Mouse (Mus musculus): ENCODE results near the gene Lgi4. TPM values are rescaled to one million over a fixed set of nuclear protein-coding genes. Genes with fewer than 3 reads are reported as not detected.

Gene Lgi4
- polyA plus RNA-seq (2014; fragmentation: Nextera tagmentation; extraction: Ambion mirVana), result 0.78 and 1.7 TPM in 2 replicates

- no peaks in the 10 kb centered on the region for H3K27me3 ChIP-seq (ENCODE audit: control insufficient read depth, insufficient read depth, low read length)
- no peak within 1 kb of the TSS for H3K9ac ChIP-seq (replicated peaks; ENCODE audit: low read depth, low read length)
- 0 out of 2 replicates have a peak within 1 kb of the TSS, but pooled peaks have one; percentile 5 for H3K4me2 ChIP-seq (replicated peaks; ENCODE audit: low read depth, low read length)
- WGBS, result 5% methylated on average over 2 of the region's 2 CpGs
- H3K27ac ChIP-seq (ENCODE audit: low read length), result 0 out of 2 replicates have a peak within 1 kb of the TSS, but pooled peaks have one; percentile 27
- peak; percentile 43 for ATAC-seq (ENCODE audit: insufficient number of reproducible peaks, insufficient read depth, low FRiP score, low read depth)
- peaks cover 15% of the 10 kb centered on the region; the same call in 1 of the 2 replicates for H3K4me1 ChIP-seq (ENCODE audit: control insufficient read depth, insufficient read depth, low read length)
- H3K9me3 ChIP-seq (ENCODE audit: control insufficient read depth, low read depth, low read length), result no peaks in the 10 kb centered on the region
- no peak within 1 kb of the TSS for H3K4me3 ChIP-seq (ENCODE audit: low read depth, low read length)
- H3K36me3 ChIP-seq (ENCODE audit: control insufficient read depth, insufficient read depth, low read length), result no peaks in the 10 kb centered on the region
Observed at GRCm38 (mm10) chr7:31059108-31059507, at the start of gene Lgi4. Lgi4 (plus strand) TSS chr7:31059342.

- H3K27me3 ChIP-seq (ENCODE audit: control insufficient read depth, insufficient read depth, low read length), result no peaks in the 10 kb centered on the region
- H3K27ac ChIP-seq (ENCODE audit: low read length), result no peak overlapping the region
- 73% methylated on average over 5 of the region's 5 CpGs for WGBS
- H3K4me1 ChIP-seq (ENCODE audit: control insufficient read depth, insufficient read depth, low read length), result peaks cover 8% of the 10 kb centered on the region; the same call in 1 of the 2 replicates
- no peaks in the 10 kb centered on the region for H3K9me3 ChIP-seq (ENCODE audit: control insufficient read depth, low read depth, low read length)
- no peak overlapping the region for H3K4me3 ChIP-seq (ENCODE audit: low read depth, low read length)
- no peak overlapping the region for H3K9ac ChIP-seq (replicated peaks; ENCODE audit: low read depth, low read length)
- H3K36me3 ChIP-seq (ENCODE audit: control insufficient read depth, insufficient read depth, low read length), result no peaks in the 10 kb centered on the region
- H3K4me2 ChIP-seq (replicated peaks; ENCODE audit: low read depth, low read length), result no peak overlapping the region
- no peak for ATAC-seq (ENCODE audit: insufficient number of reproducible peaks, insufficient read depth, low FRiP score, low read depth)
Observed at GRCm38 (mm10) chr7:31012971-31013370, 46.2 kb upstream of the Lgi4 start.

GRCm38 (mm10) chr7:31017104-31017901 is 41.8 kb upstream of the Lgi4 start:
- no peak overlapping the region for H3K27ac ChIP-seq (ENCODE audit: low read length)

GRCm38 (mm10) chr7:31028609-31029008 is 30.5 kb upstream of the Lgi4 start:
- ATAC-seq (ENCODE audit: insufficient number of reproducible peaks, insufficient read depth, low FRiP score, low read depth), result no peak
- no peak overlapping the region for H3K27ac ChIP-seq (ENCODE audit: low read length)
- 76% methylated on average over 8 of the region's 8 CpGs for WGBS
- no peak overlapping the region for H3K9ac ChIP-seq (replicated peaks; ENCODE audit: low read depth, low read length)
- no peaks in the 10 kb centered on the region for H3K9me3 ChIP-seq (ENCODE audit: control insufficient read depth, low read depth, low read length)
- H3K4me1 ChIP-seq (ENCODE audit: control insufficient read depth, insufficient read depth, low read length), result no peaks in the 10 kb centered on the region
- no peaks in the 10 kb centered on the region for H3K27me3 ChIP-seq (ENCODE audit: control insufficient read depth, insufficient read depth, low read length)
- no peak overlapping the region for H3K4me3 ChIP-seq (ENCODE audit: low read depth, low read length)
- no peak overlapping the region for H3K4me2 ChIP-seq (replicated peaks; ENCODE audit: low read depth, low read length)
- H3K36me3 ChIP-seq (ENCODE audit: control insufficient read depth, insufficient read depth, low read length), result no peaks in the 10 kb centered on the region

More at GRCm38 (mm10) chr7:31017104-31017901, 41.8 kb upstream of the Lgi4 start:
- Histone ChIP-seq H3K9me3 (ENCODE audit: control insufficient read depth, low read depth, low read length) (no peaks in the 10 kb centered on the region), H3K9ac (replicated peaks; ENCODE audit: low read depth, low read length) (no peak overlapping the region), H3K4me2 (replicated peaks; ENCODE audit: low read depth, low read length) (no peak overlapping the region), H3K27me3 (ENCODE audit: control insufficient read depth, insufficient read depth, low read length) (no peaks in the 10 kb centered on the region), H3K36me3 (ENCODE audit: control insufficient read depth, insufficient read depth, low read length) (no peaks in the 10 kb centered on the region), H3K4me3 (ENCODE audit: low read depth, low read length) (no peak overlapping the region), H3K4me1 (ENCODE audit: control insufficient read depth, insufficient read depth, low read length) (peaks cover 6% of the 10 kb centered on the region; the same call in 1 of the 2 replicates)
- 34% methylated on average over 10 of the region's 10 CpGs for WGBS
- peak; percentile 40; the same call in 1 of the 2 replicates for ATAC-seq (ENCODE audit: insufficient number of reproducible peaks, insufficient read depth, low FRiP score, low read depth)

GRCm38 (mm10) chr7:31030717-31031116 is 28.4 kb upstream of the Lgi4 start:
- ATAC-seq (ENCODE audit: insufficient number of reproducible peaks, insufficient read depth, low FRiP score, low read depth), result no peak
- Histone ChIP-seq H3K4me1 (ENCODE audit: control insufficient read depth, insufficient read depth, low read length) (no peaks in the 10 kb centered on the region), H3K4me2 (replicated peaks; ENCODE audit: low read depth, low read length) (no peak overlapping the region), H3K9ac (replicated peaks; ENCODE audit: low read depth, low read length) (no peak overlapping the region), H3K27ac (ENCODE audit: low read length) (no peak overlapping the region), H3K27me3 (ENCODE audit: control insufficient read depth, insufficient read depth, low read length) (no peaks in the 10 kb centered on the region), H3K9me3 (ENCODE audit: control insufficient read depth, low read depth, low read length) (no peaks in the 10 kb centered on the region), H3K36me3 (ENCODE audit: control insufficient read depth, insufficient read depth, low read length) (no peaks in the 10 kb centered on the region), H3K4me3 (ENCODE audit: low read depth, low read length) (no peak overlapping the region)
- 59% methylated on average over 2 of the region's 2 CpGs for WGBS

GRCm38 (mm10) chr7:31031731-31032130 is 27.4 kb upstream of the Lgi4 start:
- H3K27ac ChIP-seq (ENCODE audit: low read length), result no peak overlapping the region
- H3K4me2 ChIP-seq (replicated peaks; ENCODE audit: low read depth, low read length), result no peak overlapping the region
- no peaks in the 10 kb centered on the region for H3K4me1 ChIP-seq (ENCODE audit: control insufficient read depth, insufficient read depth, low read length)
- H3K36me3 ChIP-seq (ENCODE audit: control insufficient read depth, insufficient read depth, low read length), result no peaks in the 10 kb centered on the region
- WGBS, result 75% methylated on average over 7 of the region's 7 CpGs
- no peaks in the 10 kb centered on the region for H3K27me3 ChIP-seq (ENCODE audit: control insufficient read depth, insufficient read depth, low read length)
- H3K9ac ChIP-seq (replicated peaks; ENCODE audit: low read depth, low read length), result no peak overlapping the region
- H3K9me3 ChIP-seq (ENCODE audit: control insufficient read depth, low read depth, low read length), result no peaks in the 10 kb centered on the region
- no peak overlapping the region for H3K4me3 ChIP-seq (ENCODE audit: low read depth, low read length)
- no peak for ATAC-seq (ENCODE audit: insufficient number of reproducible peaks, insufficient read depth, low FRiP score, low read depth)

- H3K9ac ChIP-seq (replicated peaks; ENCODE audit: low read depth, low read length), result no peak overlapping the region
- ATAC-seq (ENCODE audit: insufficient number of reproducible peaks, insufficient read depth, low FRiP score, low read depth), result no peak
- no peaks in the 10 kb centered on the region for H3K27me3 ChIP-seq (ENCODE audit: control insufficient read depth, insufficient read depth, low read length)
- H3K27ac ChIP-seq (ENCODE audit: low read length), result no peak overlapping the region
- no peaks in the 10 kb centered on the region for H3K9me3 ChIP-seq (ENCODE audit: control insufficient read depth, low read depth, low read length)
- H3K36me3 ChIP-seq (ENCODE audit: control insufficient read depth, insufficient read depth, low read length), result no peaks in the 10 kb centered on the region
- WGBS, result 51% methylated on average over 9 of the region's 9 CpGs
- H3K4me3 ChIP-seq (ENCODE audit: low read depth, low read length), result no peak overlapping the region
- H3K4me1 ChIP-seq (ENCODE audit: control insufficient read depth, insufficient read depth, low read length), result no peaks in the 10 kb centered on the region
- H3K4me2 ChIP-seq (replicated peaks; ENCODE audit: low read depth, low read length), result no peak overlapping the region
Observed at GRCm38 (mm10) chr7:31033409-31034165, 25.6 kb upstream of the Lgi4 start.

- no peak overlapping the region for H3K4me3 ChIP-seq (ENCODE audit: low read depth, low read length)
- H3K36me3 ChIP-seq (ENCODE audit: control insufficient read depth, insufficient read depth, low read length), result no peaks in the 10 kb centered on the region
- no peak overlapping the region for H3K4me2 ChIP-seq (replicated peaks; ENCODE audit: low read depth, low read length)
- no peak for ATAC-seq (ENCODE audit: insufficient number of reproducible peaks, insufficient read depth, low FRiP score, low read depth)
- H3K4me1 ChIP-seq (ENCODE audit: control insufficient read depth, insufficient read depth, low read length), result no peaks in the 10 kb centered on the region
- no peak overlapping the region for H3K9ac ChIP-seq (replicated peaks; ENCODE audit: low read depth, low read length)
- WGBS, result 63% methylated on average over 11 of the region's 11 CpGs
- no peaks in the 10 kb centered on the region for H3K9me3 ChIP-seq (ENCODE audit: control insufficient read depth, low read depth, low read length)
- H3K27ac ChIP-seq (ENCODE audit: low read length), result no peak overlapping the region
- H3K27me3 ChIP-seq (ENCODE audit: control insufficient read depth, insufficient read depth, low read length), result no peaks in the 10 kb centered on the region
Observed at GRCm38 (mm10) chr7:31034789-31035188, 24.4 kb upstream of the Lgi4 start.

All from stomach, embryonic 14.5 days (tissue).